Mouse (Mus musculus) bone marrow macrophage, adult 2 months (primary cell): Measurements from ENCODE around the gene Bmi1. TPM values are rescaled to one million over a fixed set of nuclear protein-coding genes. Genes with fewer than 3 reads are reported as not detected.

Experiments
- H3K27ac ChIP-seq: 2 replicates; pipeline ENCODE4 v1.5.1; 2012; ENCODE audit warnings: low read depth, low read length; ENCODE audit not compliant: insufficient read depth
- H3K4me1 ChIP-seq: 2 replicates; pipeline ENCODE4 v1.6.1; 2012; ENCODE audit warnings: low read length; ENCODE audit not compliant: control insufficient read depth, insufficient read depth
- H3K4me3 ChIP-seq: 2 replicates; pipeline ENCODE4 v1.5.1; 2012; ENCODE audit warnings: mild to moderate bottlenecking, low read length, moderate library complexity; ENCODE audit not compliant: insufficient read depth
- CTCF ChIP-seq: IDR thresholded peaks from 2 replicates; pipeline ENCODE4 v1.5.1; 2012; ENCODE audit warnings: low read depth, mild to moderate bottlenecking, low read length, moderate library complexity
- POLR2A ChIP-seq: IDR thresholded peaks from 2 replicates; pipeline ENCODE4 v1.6.1; 2012; ENCODE audit warnings: mild to moderate bottlenecking, low read depth, low read length, borderline replicate concordance
- polyA plus RNA-seq: library from polyadenylated mRNA; stranded (reverse); fragments of >200 nt; gene quantifications from 2 replicates; pipeline ENCODE4 v1.2.4, GENCODE M21; 2012; ENCODE audit not compliant: missing spikeins, insufficient read depth, insufficient read length

Bmi1 gene
- polyA plus RNA-seq, 1 experiment = 24.6 TPM

- Histone ChIP-seq H3K27ac (peak within 1 kb of the TSS; percentile 70), H3K4me3 (peak within 1 kb of the TSS; percentile 89), H3K4me1 (0 out of 2 replicates have a peak, but pooled peaks cover 3% of the 10 kb centered on the region)
- TF ChIP-seq CTCF (no peak), POLR2A (no peak)
These were observed 17.2 kb downstream of the Bmi1 start, which contains the start of gene Spag6 for GRCm38 (mm10) chr2:18693871-18694610. Spag6 (plus strand) TSS chr2:18694032.

GRCm38 (mm10) chr2:18694611-18694950 lies 17.8 kb downstream of the Bmi1 start:
- peak overlapping the region; percentile 89 for H3K4me3 ChIP-seq
- H3K4me1 ChIP-seq = 0 out of 2 replicates have a peak, but pooled peaks cover 3% of the 10 kb centered on the region
- TF ChIP-seq POLR2A (no peak), CTCF (no peak)
- H3K27ac ChIP-seq = no peak overlapping the region

GRCm38 (mm10) chr2:18695163-18695562 lies 18.3 kb downstream of the Bmi1 start:
- 0 out of 2 replicates have a peak, but pooled peaks cover 3% of the 10 kb centered on the region for H3K4me1 ChIP-seq
- TF ChIP-seq CTCF (no peak), POLR2A (no peak)
- no peak overlapping the region for H3K27ac ChIP-seq
- H3K4me3 ChIP-seq = no peak overlapping the region

- TF ChIP-seq POLR2A (no peak), CTCF (no peak)
- no peak overlapping the region for H3K27ac ChIP-seq
- H3K4me3 ChIP-seq = no peak overlapping the region
- 0 out of 2 replicates have a peak, but pooled peaks cover 3% of the 10 kb centered on the region for H3K4me1 ChIP-seq
These were observed 18.9 kb downstream of the Bmi1 start for GRCm38 (mm10) chr2:18695629-18696150.

GRCm38 (mm10) chr2:18697591-18698244 lies 20.9 kb downstream of the Bmi1 start:
- 0 out of 2 replicates have a peak, but pooled peaks cover 3% of the 10 kb centered on the region for H3K4me1 ChIP-seq
- TF ChIP-seq POLR2A = no peak
- no peak for TF ChIP-seq CTCF
- H3K4me3 ChIP-seq = no peak overlapping the region
- H3K27ac ChIP-seq = no peak overlapping the region

GRCm38 (mm10) chr2:18698663-18699385 lies 22.0 kb downstream of the Bmi1 start:
- H3K27ac ChIP-seq = no peak overlapping the region
- TF ChIP-seq POLR2A (no peak), CTCF (no peak)
- H3K4me1 ChIP-seq = 0 out of 2 replicates have a peak, but pooled peaks cover 3% of the 10 kb centered on the region
- H3K4me3 ChIP-seq = peak overlapping the region; percentile 40

- TF ChIP-seq POLR2A (no peak), CTCF (no peak)
- Histone ChIP-seq H3K4me3 (peak overlapping the region; percentile 40; the same call in 1 of the 2 replicates), H3K4me1 (0 out of 2 replicates have a peak, but pooled peaks cover 3% of the 10 kb centered on the region), H3K27ac (no peak overlapping the region)
These were observed 22.7 kb downstream of the Bmi1 start for GRCm38 (mm10) chr2:18699401-18699990.

- TF ChIP-seq CTCF = no peak
- TF ChIP-seq POLR2A = no peak
- no peak overlapping the region for H3K27ac ChIP-seq
- no peak overlapping the region for H3K4me3 ChIP-seq
- H3K4me1 ChIP-seq = no peaks in the 10 kb centered on the region
These were observed 33.5 kb downstream of the Bmi1 start for GRCm38 (mm10) chr2:18710356-18710755.

- no peak for TF ChIP-seq CTCF
- no peak for TF ChIP-seq POLR2A
- Histone ChIP-seq H3K4me1 (no peaks in the 10 kb centered on the region), H3K27ac (no peak overlapping the region), H3K4me3 (no peak overlapping the region)
These were observed 36.3 kb downstream of the Bmi1 start for GRCm38 (mm10) chr2:18713071-18713470.

GRCm38 (mm10) chr2:18714337-18714736 lies 37.5 kb downstream of the Bmi1 start:
- TF ChIP-seq POLR2A = no peak
- TF ChIP-seq CTCF = no peak
- no peak overlapping the region for H3K27ac ChIP-seq
- no peak overlapping the region for H3K4me3 ChIP-seq
- H3K4me1 ChIP-seq = no peaks in the 10 kb centered on the region
